Mouse (Mus musculus): Measurements from ENCODE around the gene Txndc5.

Gene Txndc5

DNA sequence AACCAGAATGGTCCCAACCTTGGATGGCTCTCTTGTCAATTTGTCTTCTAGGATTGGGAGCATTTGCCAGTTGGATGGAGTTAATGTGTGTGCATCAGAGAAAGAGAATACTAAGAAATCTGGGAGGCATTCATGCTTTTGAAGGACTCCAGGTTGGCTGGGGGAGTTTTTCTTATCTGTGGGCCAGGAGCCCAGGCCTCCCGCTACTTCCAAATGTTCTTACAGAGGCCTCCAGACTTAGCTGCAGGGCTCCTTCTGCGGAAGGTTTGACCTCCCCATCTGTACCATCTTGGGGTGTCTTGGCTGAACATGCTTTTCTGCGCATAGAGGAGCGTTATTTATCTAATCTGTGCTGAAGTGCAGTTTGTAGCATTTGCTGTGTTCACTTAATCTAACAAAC is 56.0 kb downstream of the Txndc5 start:
- no peak for DNase-seq (ENCODE audit: low read depth in 2 of 2, low spot score in 2 of 2)

DNA sequence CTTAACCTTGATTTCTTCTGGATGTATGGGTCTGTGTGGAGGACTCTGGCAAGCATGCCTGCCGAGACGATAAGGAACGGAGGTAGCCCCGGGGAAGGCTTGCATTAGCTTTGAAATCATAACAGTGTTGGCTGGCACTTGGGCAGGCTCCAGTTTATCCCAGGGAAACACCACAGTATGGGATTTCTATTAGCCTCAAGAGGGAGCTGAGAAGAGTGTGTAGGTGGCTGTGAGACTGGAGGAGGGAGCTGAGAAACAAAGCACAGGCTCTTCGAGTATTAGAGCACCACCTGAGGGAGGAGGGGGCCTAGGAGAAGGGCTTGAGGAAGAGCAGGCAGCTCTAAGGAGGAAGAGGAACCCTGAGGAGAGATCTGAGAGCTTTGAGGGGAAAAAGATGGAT is 57.7 kb downstream of the Txndc5 start:
- no peak for DNase-seq (ENCODE audit: low read depth in 2 of 2, low spot score in 2 of 2)

DNA sequence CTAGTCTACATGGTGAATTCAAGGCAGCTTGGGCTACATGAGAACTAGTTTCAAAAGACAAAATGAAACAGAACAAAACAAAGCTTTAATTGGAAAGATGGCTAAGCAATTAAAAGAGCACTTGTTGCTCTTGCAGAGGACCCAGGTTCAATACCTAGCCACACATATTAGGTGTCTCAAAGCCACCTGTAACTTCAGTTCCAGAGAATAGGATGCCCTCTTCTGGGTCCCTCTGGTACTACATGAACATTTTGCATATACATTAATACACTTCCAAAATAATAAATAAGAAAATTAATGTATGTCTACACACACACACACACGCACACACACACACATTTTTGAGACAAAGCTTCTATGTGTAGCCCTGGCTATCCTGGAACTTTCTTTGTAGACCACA is 65.2 kb downstream of the Txndc5 start:
- no peak for DNase-seq (ENCODE audit: low read depth in 2 of 2, low spot score in 2 of 2)

DNA sequence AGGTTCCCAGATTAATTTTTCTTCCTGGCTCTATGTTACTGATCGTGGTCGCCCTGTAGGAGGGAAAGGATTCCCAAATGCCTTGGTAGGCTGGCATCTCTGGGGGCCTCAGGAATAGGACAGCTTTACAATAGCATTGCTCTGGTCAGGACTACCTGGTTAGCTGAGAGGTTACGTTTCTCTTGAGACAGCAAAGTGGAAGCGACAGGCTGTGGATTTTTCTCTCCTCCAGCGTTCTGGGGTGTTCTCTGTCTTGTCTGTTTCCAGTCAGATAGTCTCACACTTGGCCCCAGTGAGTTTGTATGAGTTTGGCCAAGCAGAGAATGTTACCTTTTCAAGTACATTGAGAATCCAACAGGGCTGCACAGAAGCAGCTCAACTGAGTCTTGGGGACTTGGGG is 77.2 kb downstream of the Txndc5 start:
- no peak for DNase-seq (ENCODE audit: low read depth in 2 of 2, low spot score in 2 of 2)

All from CD8-positive naive resting alpha-beta T cell, adult 2 months (primary cell).